Mouse (Mus musculus) gastrocnemius, postnatal 4 days (tissue): ENCODE measurements around the gene Tbc1d13. TPM values are rescaled to one million over a fixed set of nuclear protein-coding genes. Genes with fewer than 3 reads are reported as not detected.
"Not testable (repeated sequence)": the region's sequence is repeated elsewhere in the genome, so short reads cannot be mapped to it uniquely, and the experiment has no call there.

Experiments
- DNase-seq, 2 experiments: peaks; one replicate each; pipeline ENCODE4 v3.0.0; 2021 to 2022; ENCODE audit warnings: low spot score in 2 of 2, mixed read lengths in 2 of 2
- total RNA-seq, 2 experiments: library from RNA; stranded (reverse); gene quantifications; 2 replicates each; pipeline ENCODE4 v1.2.3; 2021

Gene Tbc1d13
- total RNA-seq, 2 experiments from 2014 or later: 24.7 to 26.2 TPM

DNA sequence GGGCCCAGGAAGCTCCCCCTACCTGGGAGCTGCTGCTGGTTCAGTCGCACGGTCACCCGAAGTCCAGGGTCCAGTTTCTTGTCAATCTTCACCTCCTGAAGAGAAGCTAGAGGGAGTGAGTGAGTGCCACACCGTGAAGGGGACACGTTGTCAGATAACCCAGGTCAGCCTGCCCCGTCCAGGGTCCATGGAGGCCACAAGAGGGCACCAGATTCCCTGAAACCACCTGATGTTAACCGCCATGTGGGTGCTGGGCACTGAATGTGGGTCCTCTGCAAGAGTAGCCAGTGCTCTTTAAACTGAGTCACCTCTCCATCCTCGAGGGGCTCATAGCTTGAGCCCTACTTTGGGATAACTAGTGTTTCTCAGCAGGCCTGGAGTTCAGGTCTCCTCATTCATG is 42.4 kb downstream of the Tbc1d13 start:
- no peak for DNase-seq

DNA sequence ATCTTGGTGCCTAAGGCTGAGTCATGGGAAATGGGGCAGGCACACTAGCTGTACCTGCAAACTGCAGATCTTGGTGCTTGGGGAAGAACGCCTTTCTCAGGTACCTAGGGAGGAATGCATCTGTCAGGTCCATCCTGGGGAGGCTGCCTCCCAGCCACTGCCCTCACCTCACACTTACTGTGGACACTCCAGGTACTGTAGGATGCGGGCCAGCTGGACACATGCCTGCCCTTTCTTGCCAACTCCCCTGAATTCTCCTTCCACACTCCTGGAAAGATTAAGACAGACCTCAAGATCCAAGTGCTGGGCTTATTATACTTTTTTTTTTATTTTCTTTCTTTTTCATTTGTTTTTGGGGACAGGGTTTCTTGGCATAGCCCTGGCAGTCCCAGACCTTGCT is 43.0 kb downstream of the Tbc1d13 start:
- no peak for DNase-seq

DNA sequence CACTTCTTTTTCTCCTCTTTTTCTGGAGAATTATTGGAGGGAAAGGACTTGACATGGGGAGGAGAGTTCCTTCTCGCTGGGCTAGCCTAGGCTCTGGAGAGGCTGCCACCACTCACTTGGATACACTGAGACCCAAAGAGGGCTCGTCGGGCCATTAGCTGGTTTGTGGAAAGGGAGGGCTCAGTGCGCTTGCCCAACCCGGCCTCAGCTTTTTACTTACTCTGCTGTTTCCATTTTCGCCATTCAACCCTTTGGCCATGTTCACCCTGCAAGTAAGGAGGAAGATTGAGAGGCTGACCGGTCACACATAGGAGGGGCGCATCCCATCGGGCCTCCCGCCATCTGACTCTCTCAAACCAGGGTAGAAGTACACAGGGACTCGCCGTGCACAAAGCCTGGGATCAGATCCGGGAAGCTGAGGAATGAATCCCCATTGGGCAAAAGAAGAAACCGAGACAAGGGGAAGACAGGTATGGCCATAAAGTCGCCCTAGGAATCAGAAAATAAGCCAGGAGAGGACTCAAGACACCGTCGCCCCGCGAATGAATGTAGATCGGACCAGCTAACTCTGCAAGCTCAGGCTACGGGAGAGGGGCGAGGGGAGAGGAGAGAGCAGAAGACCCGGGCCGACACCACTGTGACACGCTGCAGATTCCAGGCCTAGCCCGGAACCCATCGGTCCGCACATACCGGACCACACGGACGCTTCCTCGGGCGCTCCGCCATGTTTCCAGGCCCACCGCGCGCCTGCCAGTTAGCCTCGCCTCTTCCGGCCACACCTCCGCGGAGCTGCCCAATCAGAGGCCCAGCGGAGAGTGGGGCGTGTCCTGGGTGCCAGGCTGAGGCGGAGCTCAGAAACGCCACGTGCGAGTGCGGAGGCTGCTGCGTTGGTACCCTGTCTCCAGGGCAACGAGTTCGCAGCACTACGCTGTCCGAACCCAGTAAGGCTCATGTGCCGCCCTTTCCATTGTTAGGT is 44.4 kb downstream of the Tbc1d13 start, which contains the start of gene Spout1:
Gene Spout1, minus strand, starts transcription at position 760 of the 976 bp plus-strand sequence.
- DNase-seq: peak; percentile 93 to 96

DNA sequence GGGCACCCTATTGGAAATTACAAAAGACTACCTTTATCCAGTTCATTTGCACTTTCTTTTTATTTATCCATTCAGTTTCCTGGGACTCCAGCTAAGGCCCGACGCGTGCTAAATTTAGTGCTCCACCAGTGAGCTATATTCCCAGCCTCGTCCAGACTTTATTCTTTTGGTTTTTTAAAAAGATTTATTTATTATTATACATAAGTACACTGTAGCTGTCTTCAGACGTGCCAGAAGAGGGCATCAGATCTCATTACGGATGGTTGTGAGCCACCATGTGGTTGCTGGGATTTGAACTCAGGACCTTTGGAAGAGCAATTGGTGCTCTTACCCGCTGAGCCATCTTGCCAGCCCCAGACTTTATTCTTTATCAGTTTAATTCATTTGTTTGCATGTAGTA is 45.2 kb downstream of the Tbc1d13 start:
- not testable (repeated sequence) for DNase-seq

DNA sequence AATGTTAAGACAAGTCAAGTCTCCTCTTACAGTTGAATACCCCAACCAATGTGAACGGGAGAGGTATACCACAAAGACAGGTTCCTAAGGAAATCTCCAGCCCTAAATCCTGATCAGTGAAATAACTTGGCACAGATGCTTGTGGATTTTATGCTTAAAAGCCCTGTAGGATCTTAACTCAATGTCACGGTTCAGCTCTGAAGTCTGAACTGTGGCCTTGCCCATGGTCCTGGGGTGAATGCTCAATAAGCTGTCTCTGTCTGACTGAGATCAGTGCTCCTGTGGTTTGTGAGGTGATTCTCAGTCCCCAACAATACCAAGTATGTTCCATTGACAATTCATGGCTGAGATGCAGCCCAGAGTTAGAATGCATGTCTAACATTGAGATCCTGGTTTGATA is 48.9 kb downstream of the Tbc1d13 start:
- no peak for DNase-seq

DNA sequence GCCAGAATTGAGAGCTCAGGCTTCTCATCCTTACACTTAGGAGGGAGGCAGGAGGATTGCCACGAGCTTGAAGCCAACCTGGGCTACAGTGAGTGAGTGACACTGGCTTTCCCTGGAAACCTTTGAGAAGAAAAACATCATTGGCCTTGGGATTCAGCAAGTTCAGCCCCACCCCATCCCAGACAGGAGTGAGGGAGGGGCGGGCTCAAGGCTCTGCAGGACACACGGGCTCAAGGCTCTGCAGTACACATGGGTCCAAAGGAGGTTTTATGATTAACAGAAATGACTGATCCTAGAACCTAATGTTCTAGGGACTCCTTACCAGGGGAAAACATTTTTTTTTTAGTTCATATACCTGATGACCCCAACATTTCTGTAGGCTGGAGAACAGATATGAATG is 50.2 kb downstream of the Tbc1d13 start:
- DNase-seq: no peak

DNA sequence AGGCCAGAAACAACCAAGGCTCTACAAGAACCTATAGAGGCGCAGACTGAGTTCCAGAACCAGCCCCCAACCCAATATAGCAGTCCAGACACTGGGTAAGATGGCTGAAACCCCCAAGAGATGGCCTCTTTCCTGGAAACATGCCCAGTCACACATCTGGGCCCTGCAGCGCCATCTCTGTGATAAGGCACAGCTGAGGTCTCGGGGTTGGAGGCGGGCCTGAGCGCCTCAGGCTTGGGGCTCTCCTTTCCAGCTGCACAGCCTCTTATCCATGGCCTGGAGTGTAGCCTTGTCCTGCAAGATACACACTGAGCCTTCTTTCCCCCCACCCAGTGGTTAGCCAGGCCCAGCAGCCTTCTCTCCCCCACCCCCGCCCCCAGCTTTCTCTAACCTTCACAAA is 51.7 kb downstream of the Tbc1d13 start:
- DNase-seq: no peak

DNA sequence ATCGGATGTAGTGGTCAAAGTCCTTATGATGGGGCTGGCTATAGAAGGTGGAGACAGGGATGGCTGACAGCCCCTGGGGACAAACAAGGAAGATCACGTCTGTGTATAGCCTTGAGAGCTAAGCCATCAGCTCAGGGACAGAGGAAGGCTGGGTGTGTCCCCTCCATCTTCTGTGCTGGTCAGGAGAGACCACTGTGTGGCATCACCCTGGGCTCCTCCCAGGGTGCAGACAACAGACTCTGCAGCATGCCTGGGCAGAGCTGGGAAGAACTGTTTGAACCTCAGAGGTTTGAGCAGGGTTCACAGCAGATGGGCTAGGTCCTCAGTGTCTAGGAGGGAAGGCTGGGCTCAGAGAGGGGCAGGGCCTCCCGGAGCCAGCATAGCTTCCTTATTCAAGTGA is 52.1 kb downstream of the Tbc1d13 start:
- no peak for DNase-seq

DNA sequence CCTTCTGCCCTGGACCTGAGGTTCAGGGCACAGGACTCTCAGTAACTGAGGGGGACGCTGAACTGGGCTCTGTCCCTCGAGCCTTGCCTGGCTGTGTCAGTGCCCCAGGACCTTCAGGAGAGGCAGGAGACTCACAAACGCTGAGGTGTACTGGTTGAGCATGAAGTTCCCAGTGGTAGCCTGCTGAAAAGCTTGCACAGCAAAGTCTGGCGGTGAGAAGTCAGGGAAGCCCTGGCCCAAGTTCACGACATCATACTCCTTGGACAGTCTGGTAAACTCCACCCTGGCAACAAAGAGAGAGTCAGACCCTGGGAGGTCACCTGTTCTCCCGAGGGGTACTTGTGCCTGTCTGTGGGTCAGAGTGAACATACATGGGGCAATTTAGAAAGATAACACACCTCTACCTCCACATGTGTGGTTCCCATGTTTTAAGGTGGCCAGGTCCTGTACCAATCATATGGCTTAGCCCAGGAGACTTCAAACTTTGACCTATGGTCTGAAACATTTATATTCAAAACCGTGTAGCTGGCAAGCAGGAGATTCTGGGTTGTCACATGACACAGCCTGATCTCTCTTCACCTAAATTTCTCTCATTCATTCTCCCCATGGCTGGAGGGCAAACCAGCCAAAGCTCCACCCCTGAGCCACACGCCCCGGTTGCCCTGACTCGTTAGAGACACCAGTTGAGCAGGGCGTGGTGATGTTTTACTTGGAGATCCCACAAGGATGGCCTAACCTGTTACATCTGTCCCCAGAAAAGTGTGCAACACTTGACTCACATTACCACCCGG is 58.4 kb downstream of the Tbc1d13 start:
- no peak for DNase-seq

DNA sequence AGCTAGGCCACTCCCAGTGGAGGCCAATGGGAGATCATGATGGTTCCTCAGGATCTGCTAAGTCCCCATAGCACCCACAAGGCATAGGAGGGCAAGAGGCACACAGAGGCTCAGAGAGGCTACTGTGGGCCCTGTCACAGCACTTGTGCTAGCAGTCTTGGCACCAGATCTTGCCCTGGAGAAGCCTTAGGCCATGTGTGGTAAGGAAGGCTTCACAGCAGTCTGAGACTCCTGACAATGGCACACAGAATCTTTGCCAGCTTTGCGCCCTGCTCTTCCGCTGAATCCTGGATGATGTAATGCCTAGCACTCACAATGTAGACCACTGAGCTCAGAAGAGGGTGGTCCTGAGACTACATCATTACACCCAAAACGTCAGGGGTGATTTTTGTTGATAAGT is 61.1 kb downstream of the Tbc1d13 start:
- DNase-seq: no peak

DNA sequence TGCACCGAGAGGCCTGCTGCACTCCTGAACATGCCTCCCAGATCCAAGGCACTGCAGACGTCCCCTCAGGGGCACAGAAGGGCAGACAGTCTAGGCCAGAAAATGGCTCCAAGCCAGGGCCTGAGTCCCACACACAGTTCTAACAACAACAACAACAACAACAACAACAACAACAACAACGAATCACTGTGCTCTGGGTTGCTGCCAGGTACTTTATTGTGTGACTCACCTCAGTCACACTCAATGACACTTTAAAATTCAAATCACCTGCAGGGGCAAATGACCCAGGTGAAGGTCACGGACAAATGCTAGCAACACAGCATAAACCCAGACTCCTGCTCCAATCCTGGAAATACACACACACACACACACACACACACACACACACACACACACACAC is 64.5 kb downstream of the Tbc1d13 start:
- DNase-seq: no peak

DNA sequence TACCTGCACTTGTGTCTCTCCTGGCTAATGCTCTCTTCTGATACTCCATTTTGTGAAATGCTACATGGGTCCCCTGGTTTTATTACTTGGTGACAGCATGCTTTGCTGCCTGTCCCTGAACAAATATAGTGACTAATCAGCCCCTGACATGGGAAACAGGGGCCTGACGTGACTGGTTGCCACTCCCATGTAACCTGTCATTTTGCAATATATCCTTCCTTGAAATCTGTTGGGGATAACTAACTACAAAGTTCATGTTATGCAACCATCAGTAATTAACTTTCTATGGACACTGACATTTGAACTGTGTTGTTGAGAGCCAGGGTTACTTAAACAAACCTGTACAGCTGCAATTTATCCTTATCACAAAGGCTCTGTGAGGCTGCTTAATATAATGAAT is 66.4 kb downstream of the Tbc1d13 start:
- no peak for DNase-seq

DNA sequence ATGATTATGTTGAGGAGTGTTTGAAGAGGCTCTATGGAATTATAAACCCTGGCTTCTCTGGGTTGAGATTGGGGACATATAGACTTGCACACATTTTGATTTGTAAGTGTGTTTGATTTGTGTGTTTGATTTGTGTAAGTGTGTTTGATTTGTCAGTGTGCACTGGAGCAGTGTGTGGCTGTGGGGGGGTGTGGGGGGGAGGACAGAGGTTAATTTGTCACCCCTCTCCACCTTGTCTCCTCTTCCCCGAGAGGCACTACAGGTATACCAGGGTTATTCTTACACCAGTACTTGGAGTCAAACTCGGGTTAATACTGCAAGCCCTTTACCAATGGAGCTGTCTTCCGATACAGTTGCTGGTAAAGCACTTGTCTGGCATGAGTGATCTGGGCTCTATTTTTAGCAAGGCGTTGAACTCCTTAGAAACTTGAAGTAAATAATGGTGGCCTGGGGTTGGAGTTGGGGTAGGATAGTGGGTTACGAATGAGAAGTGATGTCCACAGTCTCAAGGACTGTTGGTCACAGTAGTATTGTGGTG is 66.9 kb downstream of the Tbc1d13 start:
- no peak for DNase-seq

Other genes with a start within 250 kb of the Tbc1d13 start
- 10 to 100 TPM; 35.6 to 40.8 TPM for gene Odf2, start 244.5 kb upstream of the Tbc1d13 start, total RNA-seq
- 10 to 100 TPM; 30.4 to 32.6 TPM for gene Gle1, start 198.3 kb upstream of the Tbc1d13 start, total RNA-seq
- gene Sptan1, start 168.2 kb upstream of the Tbc1d13 start, total RNA-seq: 100 to 1,000 TPM; 217 to 218 TPM
- gene Wdr34, start 84.9 kb upstream of the Tbc1d13 start, total RNA-seq: 10 to 100 TPM; 10.2 to 12.2 TPM
- 100 to 1,000 TPM; 155 to 163 TPM for gene Set, start 76.4 kb upstream of the Tbc1d13 start, total RNA-seq
- gene Pkn3, start 56.1 kb upstream of the Tbc1d13 start, total RNA-seq: 1 to 10 TPM; 8.0 to 9.6 TPM
- 1 to 10 TPM; 4.5 to 5.7 TPM for gene Zdhhc12, start 40.1 kb upstream of the Tbc1d13 start, total RNA-seq
- 10 to 100 TPM; 24.6 to 27.1 TPM for gene Zer1, start 9.2 kb upstream of the Tbc1d13 start, total RNA-seq
- gene Endog, start 37.7 kb downstream of the Tbc1d13 start, total RNA-seq: 10 to 100 TPM; 26.3 to 27.6 TPM
- gene Spout1, start 44.7 kb downstream of the Tbc1d13 start, total RNA-seq: 10 to 100 TPM; 11.9 to 13.6 TPM
- 10 to 100 TPM; 11.9 to 12.7 TPM for gene Kyat1, start 72.1 kb downstream of the Tbc1d13 start, total RNA-seq
- gene Lrrc8a, start 104.0 kb downstream of the Tbc1d13 start, total RNA-seq: 10 to 100 TPM; 26.6 to 26.7 TPM
- 1 to 10 TPM; 1.0 to 1.3 TPM for gene Gm28035, start 106.8 kb downstream of the Tbc1d13 start, total RNA-seq
- gene Phyhd1, start 132.5 kb downstream of the Tbc1d13 start, total RNA-seq: 10 to 100 TPM; 16.7 to 19.3 TPM
- gene Gm28038, start 147.3 kb downstream of the Tbc1d13 start, total RNA-seq: not detected
- 10 to 100 TPM; 21.3 to 21.5 TPM for gene Dolk, start 152.6 kb downstream of the Tbc1d13 start, total RNA-seq
- gene Nup188, start 152.7 kb downstream of the Tbc1d13 start, total RNA-seq: 10 to 100 TPM; 32.7 to 34.2 TPM
- 10 to 100 TPM; 53.6 to 63.6 TPM for gene Sh3glb2, start 225.6 kb downstream of the Tbc1d13 start, total RNA-seq
- 10 to 100 TPM; 33.2 to 37.5 TPM for gene Miga2, start 230.5 kb downstream of the Tbc1d13 start, total RNA-seq